Mouse (Mus musculus): ENCODE measurements around the gene Gm45837. TPM values are rescaled to one million over a fixed set of nuclear protein-coding genes. Genes with fewer than 3 reads are reported as not detected.
"Not testable (repeated sequence)": the region's sequence is repeated elsewhere in the genome, so short reads cannot be mapped to it uniquely, and the experiment has no call there.

Gm45837 gene
- total RNA-seq, 2 experiments from 2014 or later, result 1.7 TPM; not detected in 1

DNA sequence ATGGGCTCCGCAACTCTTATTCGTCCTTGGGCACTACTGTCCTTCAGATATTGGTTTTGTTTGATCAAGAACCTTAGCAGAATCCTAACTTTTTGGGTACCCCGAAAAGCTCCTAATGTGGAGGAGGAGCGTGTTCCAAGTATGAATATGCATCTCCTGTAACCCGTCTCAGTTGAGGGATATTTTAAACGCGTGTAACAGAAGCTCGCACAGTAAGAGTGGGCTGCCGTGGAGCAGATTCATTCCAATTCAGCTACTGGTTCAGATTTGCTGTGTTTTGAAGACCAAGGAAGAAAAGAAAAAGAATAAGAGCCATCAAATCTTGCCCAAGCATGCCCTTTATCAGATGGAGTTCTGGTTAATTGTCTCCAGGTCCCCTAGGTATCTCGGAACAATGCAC is 131.0 kb downstream of the Gm45837 start:
- no peak for DNase-seq (ENCODE audit: low spot score in 2 of 2)

DNA sequence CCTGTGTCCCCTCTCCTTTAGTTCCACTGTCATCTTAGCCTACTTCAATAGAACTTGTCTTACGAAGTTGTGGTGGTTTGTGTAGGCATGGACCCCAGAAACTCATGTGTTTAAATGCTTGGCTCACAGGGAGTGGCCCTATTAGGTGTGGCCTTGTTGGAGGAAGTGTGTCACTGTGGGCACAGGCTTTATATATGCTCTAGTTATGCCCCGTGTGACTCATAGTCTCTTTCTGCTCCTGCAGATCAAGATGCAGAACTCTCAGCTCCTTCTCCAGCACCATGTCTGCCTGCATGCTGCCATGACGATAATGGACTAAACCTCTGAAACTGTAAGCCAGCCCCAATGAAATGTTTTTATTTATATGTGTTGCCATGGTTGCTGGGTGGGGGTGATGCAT is 137.0 kb downstream of the Gm45837 start:
- DNase-seq (ENCODE audit: low spot score in 2 of 2), result no peak

DNA sequence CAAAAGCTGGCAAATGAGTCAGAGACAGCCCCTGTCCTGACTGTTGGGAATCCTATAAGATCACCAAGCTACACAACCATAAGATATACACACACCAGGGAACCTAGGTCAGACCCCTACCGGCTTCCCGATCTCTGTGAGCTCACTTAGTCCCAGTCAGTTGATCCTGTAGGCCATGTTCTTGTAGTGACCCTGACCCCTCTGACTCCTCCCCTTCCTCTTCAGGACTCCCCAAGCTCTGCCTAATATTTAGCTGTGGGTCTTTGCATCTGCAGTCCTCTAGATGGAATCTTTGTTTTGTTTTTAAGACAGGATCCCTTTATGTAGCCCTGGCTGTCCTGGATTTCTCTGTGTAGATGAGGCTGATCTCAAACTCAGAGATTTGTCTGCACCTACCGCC is 138.6 kb downstream of the Gm45837 start:
- no peak for DNase-seq (ENCODE audit: low spot score in 2 of 2)

DNA sequence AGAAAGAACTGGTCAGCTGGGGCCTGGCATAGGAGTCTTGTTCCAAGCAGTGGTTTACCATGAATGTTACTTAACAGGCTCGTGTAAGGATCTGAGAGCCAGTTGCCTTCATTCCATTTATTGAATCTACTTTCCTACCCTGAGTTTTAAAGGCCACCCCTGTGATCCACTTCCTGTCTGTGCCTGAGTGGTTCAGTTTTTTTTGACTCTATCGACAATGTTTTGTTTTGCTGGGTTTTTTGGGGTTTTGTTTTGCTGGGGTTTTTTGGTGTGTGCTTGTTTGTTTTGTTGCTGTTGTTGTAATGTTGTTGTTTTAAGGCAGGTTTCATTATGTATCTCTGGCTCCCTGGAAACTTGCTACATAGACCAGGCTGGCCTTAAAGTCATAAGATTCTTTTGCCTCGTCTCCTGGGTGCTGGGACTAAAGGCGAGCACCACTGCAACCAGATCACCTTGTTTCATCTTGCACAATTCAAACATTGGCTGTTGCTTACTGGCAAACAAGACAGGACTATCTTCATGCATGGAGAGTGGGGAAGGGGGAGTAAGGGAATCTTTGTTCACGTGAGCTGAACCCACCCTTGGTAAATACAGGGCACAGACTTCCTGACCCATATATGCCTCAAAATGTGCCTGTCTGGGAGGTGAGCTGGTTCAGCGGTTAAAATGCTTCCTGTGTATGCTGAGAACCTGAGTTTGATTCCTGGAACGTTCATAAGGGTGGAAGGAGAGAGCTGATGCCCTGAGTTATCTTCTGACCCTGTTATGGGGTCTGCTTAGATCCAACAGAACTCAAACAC is 140.2 kb downstream of the Gm45837 start:
- no peak for DNase-seq (ENCODE audit: low spot score in 2 of 2)

DNA sequence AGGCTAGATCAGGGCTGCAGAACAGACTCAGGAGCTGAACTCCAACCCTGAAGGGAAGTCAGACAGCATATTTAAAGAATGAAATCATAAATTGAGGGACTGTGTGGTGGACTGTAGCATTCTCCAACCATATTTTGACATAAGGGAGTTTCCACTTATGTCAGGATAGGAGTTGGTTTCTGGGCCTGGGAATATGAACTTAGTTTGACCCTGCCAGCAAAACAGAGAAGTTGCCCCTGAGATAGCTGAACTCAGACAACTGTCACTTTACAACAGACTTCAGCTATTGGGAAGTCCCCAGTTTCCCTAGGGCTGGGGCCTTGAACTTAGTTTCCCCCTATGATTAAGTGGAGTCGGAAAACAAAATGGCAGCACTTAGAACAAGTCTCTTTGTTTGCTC is 140.8 kb downstream of the Gm45837 start:
- no peak for DNase-seq (ENCODE audit: low spot score in 2 of 2)

DNA sequence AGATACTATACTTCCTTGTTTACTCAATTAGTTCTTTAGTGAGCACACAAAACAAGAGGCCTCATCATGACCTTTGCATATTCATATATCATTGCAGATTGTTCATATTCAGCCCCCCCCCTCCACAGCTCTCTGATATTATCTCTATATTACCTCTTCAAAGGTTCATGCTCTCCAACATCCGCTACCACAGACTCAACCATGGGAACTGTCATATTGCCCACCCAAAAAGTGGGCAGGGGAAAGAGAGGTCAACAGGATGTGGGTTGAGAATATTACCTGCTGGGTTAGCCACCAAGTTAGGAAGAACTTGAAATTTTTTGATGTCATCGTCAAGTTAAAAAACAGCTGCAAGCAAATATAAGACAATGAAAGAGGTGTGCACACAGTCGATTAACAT is 144.8 kb downstream of the Gm45837 start:
- DNase-seq (ENCODE audit: low spot score in 2 of 2), result not testable (repeated sequence)

DNA sequence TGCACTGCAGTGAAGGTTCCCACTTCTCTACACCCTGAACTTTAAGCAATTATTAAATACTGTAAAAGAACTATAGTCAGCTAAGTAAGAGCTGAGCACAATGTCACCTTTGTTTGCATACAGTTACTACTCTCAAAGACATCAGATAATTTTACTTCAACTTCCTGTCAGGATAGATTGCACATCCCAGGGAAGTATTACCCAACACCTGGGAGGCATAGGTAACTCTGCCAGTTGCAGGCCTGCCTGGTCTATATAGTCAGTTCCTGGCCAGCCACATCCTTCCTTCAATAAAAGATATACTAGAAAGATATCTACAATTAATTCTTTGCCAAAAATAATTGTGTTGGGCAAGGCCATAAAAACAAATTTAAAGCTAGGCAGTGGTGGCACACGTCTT is 146.7 kb downstream of the Gm45837 start:
- DNase-seq (ENCODE audit: low spot score in 2 of 2), result no peak

DNA sequence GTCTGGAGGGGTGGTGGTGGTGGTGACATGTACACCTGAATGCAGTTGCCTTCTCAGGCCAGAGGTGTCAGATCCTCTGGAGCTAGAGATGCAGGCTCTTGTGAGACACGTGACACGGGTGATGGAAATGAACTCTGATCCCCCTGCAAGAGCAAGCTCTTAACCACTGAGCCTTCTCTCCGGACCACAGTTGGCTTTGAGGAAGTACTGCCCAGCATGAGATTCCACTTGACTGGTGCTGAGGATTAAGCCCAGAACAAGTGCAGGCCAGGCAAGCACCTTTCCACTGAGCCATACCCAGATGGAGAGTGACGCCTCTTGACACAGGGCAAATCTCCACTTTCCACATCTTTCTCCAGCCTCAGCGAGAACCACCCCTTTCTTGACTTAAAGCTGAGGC is 148.7 kb downstream of the Gm45837 start:
- not testable (repeated sequence) for DNase-seq (ENCODE audit: low spot score in 2 of 2)

Small RNAs within 50 kb of the gene (microRNA-seq; reads per million reads assigned to microRNA genes)
- 34,221 to 56,073 reads per million in 2 experiments for gene Mir139

Other genes with a start within 250 kb of the Gm45837 start
- gene Atg16l2, start 108.6 kb upstream of the Gm45837 start, total RNA-seq (2021), result 10 to 100 TPM; 42.3 to 50.3 TPM
- 10 to 100 TPM; 13.3 to 15.7 TPM for gene Stard10, start 93.8 kb upstream of the Gm45837 start, total RNA-seq (2021)
- gene Arap1, start 62.8 kb upstream of the Gm45837 start, total RNA-seq (2021), result 10 to 100 TPM; 19.1 to 24.0 TPM
- 100 to 1,000 TPM; 197 to 215 TPM for gene Pde2a, start 10.8 kb downstream of the Gm45837 start, total RNA-seq (2021)
- gene Art2b, start 174.7 kb downstream of the Gm45837 start, total RNA-seq (2021), result not detected